Mouse (Mus musculus) midbrain, embryonic 14.5 days (tissue): ENCODE measurements around the gene Cd79b. TPM values are rescaled to one million over a fixed set of nuclear protein-coding genes. Genes with fewer than 3 reads are reported as not detected.
"Not testable (repeated sequence)": the region's sequence is repeated elsewhere in the genome, so short reads cannot be mapped to it uniquely, and the experiment has no call there.

Experiments used
- ATAC-seq: fragments of 200-750 bp; cut with Nextera tagmentation; 2 replicates; pipeline ENCODE4 v1.8.0; 2017; ENCODE audit warnings: moderate number of reproducible peaks, moderate library complexity; ENCODE audit not compliant: low FRiP score, low TSS enrichment
- DNase-seq: peaks from one replicate; pipeline ENCODE4 v3.0.0-alpha.2; 2015
- H3K27ac ChIP-seq: fragments of 300-500 bp; sonication (generic); replicated peaks from 2 replicates; pipeline ENCODE4 v1.5.1; 2014; ENCODE audit warnings: mild to moderate bottlenecking, low read depth, low read length, moderate library complexity
- H3K27me3 ChIP-seq: fragments of 300-500 bp; sonication (generic); 2 replicates; pipeline ENCODE4 v1.6.1; 2014; ENCODE audit warnings: low read length, control low read depth, mixed read lengths; ENCODE audit not compliant: control insufficient read depth, insufficient read depth
- H3K36me3 ChIP-seq: fragments of 300-500 bp; sonication (generic); 2 replicates; pipeline ENCODE4 v1.6.1; 2014; ENCODE audit warnings: low read length, control low read depth; ENCODE audit not compliant: control insufficient read depth, insufficient read depth
- H3K4me1 ChIP-seq: fragments of 300-500 bp; sonication (generic); 2 replicates; pipeline ENCODE4 v1.6.1; 2014; ENCODE audit warnings: mild to moderate bottlenecking, antibody characterized with exemption, low read length, control low read depth; ENCODE audit not compliant: control insufficient read depth, insufficient read depth
- H3K4me2 ChIP-seq: fragments of 300-500 bp; sonication (generic); 2 replicates; pipeline ENCODE4 v1.6.1; 2014; ENCODE audit warnings: mild to moderate bottlenecking, low read length, moderate library complexity
- H3K4me3 ChIP-seq: fragments of 300-500 bp; sonication (generic); replicated peaks from 2 replicates; pipeline ENCODE4 v1.5.1; 2014; ENCODE audit warnings: low read depth, low read length
- H3K9ac ChIP-seq: fragments of 300-500 bp; sonication (generic); replicated peaks from 2 replicates; pipeline ENCODE4 v1.6.1; 2014; ENCODE audit warnings: mild to moderate bottlenecking, low read length, moderate library complexity
- H3K9me3 ChIP-seq: fragments of 300-500 bp; sonication (generic); 2 replicates; pipeline ENCODE4 v1.6.1; 2016; ENCODE audit warnings: low read length, control low read depth, mixed read lengths; ENCODE audit not compliant: control insufficient read depth
- WGBS: fragments of 180-500 bp; shearing (Covaris S2); extraction: QIAGEN DNeasy Blood & Tissue Kit; methylation state at CpG from one replicate; pipeline ENCODE4 v1.1.7; 2014; 5-methylcytosine and 5-hydroxymethylcytosine counted together
- polyA plus RNA-seq: library from polyadenylated mRNA; unstranded; fragments of >200 nt; fragmentation: Nextera tagmentation; extraction: Ambion mirVana; gene quantifications from 2 replicates; pipeline ENCODE4 v1.2.1, GENCODE M21; 2014

Gene Cd79b
- polyA plus RNA-seq, 1 experiment from 2014 or later = 0.59 TPM

DNA sequence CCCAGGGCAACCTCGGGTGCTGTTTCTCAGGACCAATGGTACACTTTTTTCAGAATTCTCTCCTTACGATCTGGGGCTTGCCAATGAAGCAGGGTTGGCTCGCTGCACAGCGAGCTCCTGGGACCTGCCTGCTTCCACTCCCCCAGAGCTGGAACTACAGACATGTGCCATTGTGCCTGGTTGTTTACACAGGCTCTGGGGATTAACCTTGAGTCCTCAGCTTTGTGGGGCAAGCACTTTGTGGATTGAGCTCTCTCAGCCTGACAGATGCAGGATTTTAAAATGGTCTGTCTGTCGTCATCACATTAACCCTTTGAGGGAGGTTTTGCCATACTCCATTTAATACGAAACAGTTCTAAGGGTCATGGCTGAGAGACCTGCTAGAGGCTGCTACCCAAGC, 30.3 kb upstream of the Cd79b start:
- H3K27ac ChIP-seq = no peak overlapping the region
- H3K27me3 ChIP-seq = no peaks in the 10 kb centered on the region
- WGBS = 29% methylated on average over 6 of the region's 6 CpGs
- H3K4me3 ChIP-seq = no peak overlapping the region
- H3K9me3 ChIP-seq = no peaks in the 10 kb centered on the region
- H3K36me3 ChIP-seq = no peaks in the 10 kb centered on the region
- ATAC-seq (no peak), DNase-seq (peak; percentile 28)
- no peak overlapping the region for H3K4me2 ChIP-seq
- 0 out of 2 replicates have a peak, but pooled peaks cover 10% of the 10 kb centered on the region for H3K4me1 ChIP-seq
- H3K9ac ChIP-seq = no peak overlapping the region

DNA sequence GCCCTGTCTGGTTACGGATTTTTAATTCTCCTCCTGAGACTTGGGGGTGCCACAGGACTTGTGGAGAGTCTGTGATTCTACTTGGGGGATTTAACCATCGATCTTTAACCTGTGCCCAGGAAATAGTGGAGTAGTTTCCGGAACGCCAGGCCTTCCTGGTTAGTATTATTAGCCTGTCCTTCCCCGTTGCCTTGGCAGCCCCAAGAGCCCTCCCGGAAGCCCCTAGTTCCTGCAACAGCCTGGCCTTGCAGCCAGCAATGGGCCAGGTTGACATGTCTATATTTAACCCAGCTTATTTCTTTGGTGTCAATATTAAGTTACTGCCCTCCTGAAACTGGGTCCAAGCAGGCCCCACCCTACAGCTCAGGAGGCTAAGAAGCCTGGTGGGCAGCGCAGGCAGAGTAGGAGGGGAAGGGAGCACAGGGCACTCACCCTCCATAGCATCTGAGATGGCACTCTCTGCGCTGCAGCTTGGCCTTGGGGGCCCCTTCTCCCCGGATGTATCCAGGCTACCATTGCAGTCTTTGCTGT, 26.5 kb upstream of the Cd79b start:
- no peak overlapping the region for H3K9ac ChIP-seq
- 0 out of 2 replicates have a peak, but pooled peaks cover 13% of the 10 kb centered on the region for H3K4me1 ChIP-seq
- no peaks in the 10 kb centered on the region for H3K9me3 ChIP-seq
- no peaks in the 10 kb centered on the region for H3K36me3 ChIP-seq
- no peaks in the 10 kb centered on the region for H3K27me3 ChIP-seq
- DNase-seq (no peak), ATAC-seq (no peak)
- WGBS = 86% methylated on average over 9 of the region's 9 CpGs
- H3K4me2 ChIP-seq = no peak overlapping the region
- H3K4me3 ChIP-seq = no peak overlapping the region
- no peak overlapping the region for H3K27ac ChIP-seq

DNA sequence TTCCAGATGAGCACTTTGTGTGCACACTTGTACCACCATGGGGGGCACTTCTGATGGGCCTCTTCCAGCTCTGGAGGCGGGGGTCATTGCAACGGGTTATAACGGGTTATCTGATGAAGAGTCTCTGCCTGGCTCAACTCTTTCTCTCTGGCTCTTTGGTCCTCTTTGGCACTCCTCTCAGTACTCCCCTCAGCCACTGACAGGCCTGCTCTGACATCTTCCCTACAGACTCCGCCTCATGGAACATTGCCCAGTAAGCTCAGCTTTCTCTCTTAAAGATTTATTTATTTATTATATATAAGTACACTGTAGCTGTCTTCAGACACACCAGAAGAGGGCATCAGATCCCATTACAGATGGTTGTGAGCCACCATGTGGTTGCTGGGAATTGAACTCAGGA, 24.8 kb upstream of the Cd79b start:
- H3K4me1 ChIP-seq, H3K27me3 ChIP-seq, H3K36me3 ChIP-seq, H3K4me2 ChIP-seq, DNase-seq, H3K9ac ChIP-seq, H3K4me3 ChIP-seq, H3K9me3 ChIP-seq, ATAC-seq, H3K27ac ChIP-seq: not testable (repeated sequence)
- 90% methylated on average over 4 of the region's 4 CpGs for WGBS

DNA sequence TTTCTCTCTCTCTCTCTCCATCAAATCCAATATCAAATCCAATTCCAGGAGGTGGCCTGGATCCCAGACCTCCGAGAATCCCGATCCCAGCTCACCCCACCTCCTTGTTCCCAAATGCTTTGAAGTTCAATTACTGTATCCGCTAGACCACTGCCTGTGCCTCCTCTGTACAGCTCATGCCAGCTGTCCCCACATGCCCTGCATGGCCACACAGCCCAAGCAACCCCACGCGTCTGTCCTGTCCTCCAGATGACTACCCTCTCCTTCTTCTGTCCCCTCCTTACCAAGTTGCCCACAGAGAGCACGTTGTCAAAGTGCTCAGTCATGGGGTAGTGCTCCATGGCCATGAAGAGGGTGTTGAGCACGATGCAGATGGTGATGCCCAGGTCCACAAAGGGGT, 24.3 kb upstream of the Cd79b start:
- DNase-seq (no peak), ATAC-seq (no peak)

DNA sequence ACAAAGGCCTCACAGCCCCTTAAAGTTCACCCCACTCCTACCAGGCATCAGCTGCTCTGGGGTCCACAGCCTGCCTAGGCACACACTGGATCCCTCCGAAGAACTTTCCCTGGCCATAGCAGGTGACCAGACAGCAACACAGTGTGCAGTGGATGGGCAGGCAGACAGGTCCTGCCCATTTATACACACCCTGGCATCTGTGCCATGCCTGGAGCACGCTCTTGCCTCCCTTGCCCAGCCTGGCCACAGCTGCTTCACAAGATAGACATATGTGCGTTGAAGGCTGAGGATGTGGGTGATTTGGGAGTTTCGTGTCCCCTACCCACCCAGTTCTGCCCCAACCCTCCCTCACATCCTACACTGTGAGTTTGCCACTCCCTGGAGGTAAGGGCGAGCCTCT, 23.5 kb upstream of the Cd79b start:
- Histone ChIP-seq H3K27me3 (no peaks in the 10 kb centered on the region), H3K4me2 (no peak overlapping the region), H3K9me3 (no peaks in the 10 kb centered on the region), H3K4me1 (0 out of 2 replicates have a peak, but pooled peaks cover 3% of the 10 kb centered on the region), H3K36me3 (no peaks in the 10 kb centered on the region), H3K4me3 (no peak overlapping the region), H3K27ac (no peak overlapping the region), H3K9ac (no peak overlapping the region)
- 69% methylated on average over 5 of the region's 5 CpGs for WGBS
- DNase-seq = no peak
- ATAC-seq = no peak

More for the DNA sequence above, 24.3 kb upstream of the Cd79b start:
- H3K9ac ChIP-seq = no peak overlapping the region
- no peaks in the 10 kb centered on the region for H3K9me3 ChIP-seq
- H3K27me3 ChIP-seq = no peaks in the 10 kb centered on the region
- WGBS = 81% methylated on average over 7 of the region's 7 CpGs
- no peaks in the 10 kb centered on the region for H3K36me3 ChIP-seq
- H3K4me3 ChIP-seq = no peak overlapping the region
- no peak overlapping the region for H3K4me2 ChIP-seq
- H3K27ac ChIP-seq = no peak overlapping the region
- H3K4me1 ChIP-seq = 0 out of 2 replicates have a peak, but pooled peaks cover 3% of the 10 kb centered on the region

DNA sequence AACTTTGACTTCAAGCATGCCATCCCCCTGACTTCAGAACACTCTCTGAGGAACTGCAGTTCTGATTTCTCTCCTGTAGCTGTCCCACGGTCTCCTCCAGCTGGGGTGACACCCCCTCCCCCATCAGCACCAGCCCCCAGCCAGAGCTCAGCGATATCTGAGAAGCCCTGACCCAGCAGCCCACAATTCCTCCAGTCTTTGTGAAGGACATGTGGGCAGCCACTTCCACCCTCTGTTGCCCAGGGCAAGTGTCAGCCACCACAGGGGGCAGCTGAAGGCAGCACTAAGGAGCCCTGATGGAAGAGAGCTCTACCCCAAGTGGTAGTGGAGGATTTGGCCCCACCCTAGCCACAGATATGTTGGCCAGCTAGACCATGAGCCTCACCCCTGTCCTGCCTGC, 19.5 kb upstream of the Cd79b start:
- Histone ChIP-seq H3K36me3 (no peaks in the 10 kb centered on the region), H3K4me1 (0 out of 2 replicates have a peak, but pooled peaks cover 3% of the 10 kb centered on the region), H3K4me3 (no peak overlapping the region), H3K4me2 (no peak overlapping the region), H3K27ac (no peak overlapping the region), H3K27me3 (no peaks in the 10 kb centered on the region), H3K9ac (no peak overlapping the region), H3K9me3 (no peaks in the 10 kb centered on the region)
- 12% methylated on average over 2 of the region's 2 CpGs for WGBS
- no peak for DNase-seq
- no peak for ATAC-seq

DNA sequence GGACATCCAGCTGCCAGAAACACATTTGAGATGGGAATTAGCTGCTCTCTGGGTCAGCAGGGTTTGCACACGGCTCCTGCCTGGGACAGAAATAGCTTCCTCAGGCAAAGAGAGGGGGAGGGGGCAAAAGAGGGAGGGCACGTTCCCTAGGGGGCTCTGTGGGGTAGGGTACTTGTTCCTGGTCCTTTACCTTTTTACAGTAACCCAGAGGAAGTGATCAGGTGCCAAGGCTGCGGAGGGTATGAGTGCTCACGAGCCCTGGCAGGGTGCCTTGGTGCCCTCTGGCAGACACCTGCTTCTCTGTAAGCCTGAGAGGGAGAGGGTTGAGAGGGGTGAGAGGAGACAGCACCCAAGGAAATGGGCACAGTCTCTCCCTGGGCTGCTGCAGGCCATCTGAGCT, 17.9 kb upstream of the Cd79b start:
- DNase-seq (no peak), ATAC-seq (no peak)
- no peaks in the 10 kb centered on the region for H3K4me1 ChIP-seq
- no peak overlapping the region for H3K4me2 ChIP-seq
- H3K9me3 ChIP-seq = no peaks in the 10 kb centered on the region
- 66% methylated on average over 4 of the region's 4 CpGs for WGBS
- H3K4me3 ChIP-seq = no peak overlapping the region
- H3K9ac ChIP-seq = no peak overlapping the region
- no peak overlapping the region for H3K27ac ChIP-seq
- H3K27me3 ChIP-seq = no peaks in the 10 kb centered on the region
- H3K36me3 ChIP-seq = no peaks in the 10 kb centered on the region

DNA sequence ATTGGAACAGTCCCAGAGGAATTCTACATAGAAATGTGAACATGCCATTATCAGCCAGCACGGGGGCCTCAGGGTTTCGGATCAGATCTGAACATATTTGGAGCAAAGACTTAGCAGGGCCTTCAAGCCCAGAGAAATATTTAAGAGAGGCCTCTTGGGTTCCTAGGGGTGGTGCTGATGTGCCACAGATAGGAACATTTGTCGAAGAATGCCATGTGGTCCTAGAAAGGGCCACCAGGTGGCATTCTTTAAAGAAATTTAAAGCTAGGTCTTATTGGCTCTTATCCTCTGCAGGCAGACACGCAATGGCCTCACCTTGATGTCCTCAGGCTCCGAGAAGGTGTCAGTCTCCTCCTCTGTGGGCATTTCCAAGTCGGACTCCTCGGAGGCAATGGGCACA, 15.1 kb upstream of the Cd79b start:
- ATAC-seq (no peak), DNase-seq (peak; percentile 47)
- Histone ChIP-seq H3K27me3 (no peaks in the 10 kb centered on the region), H3K9ac (no peak overlapping the region), H3K9me3 (no peaks in the 10 kb centered on the region), H3K4me1 (no peaks in the 10 kb centered on the region), H3K4me3 (no peak overlapping the region), H3K4me2 (no peak overlapping the region), H3K27ac (no peak overlapping the region), H3K36me3 (no peaks in the 10 kb centered on the region)
- 72% methylated on average over 7 of the region's 7 CpGs for WGBS

DNA sequence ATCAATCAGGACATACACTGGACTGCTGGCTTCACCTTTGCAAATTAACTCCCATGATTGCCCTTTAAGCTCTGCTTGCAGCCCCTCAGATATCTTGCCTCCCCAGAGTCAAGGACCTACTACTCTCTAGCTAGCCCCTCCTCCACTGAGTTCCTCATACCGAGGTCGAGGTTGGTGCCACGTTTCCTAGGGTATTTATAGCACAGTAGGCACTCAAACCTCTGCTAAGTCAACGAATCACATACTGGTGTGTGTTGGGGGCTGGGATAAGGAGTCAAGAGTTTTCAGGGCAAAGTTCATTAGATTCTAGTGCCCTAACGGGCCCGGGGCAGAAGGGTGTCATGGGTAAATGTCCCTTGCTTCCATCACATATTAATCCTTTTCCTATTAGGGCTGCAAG, 14.6 kb upstream of the Cd79b start:
- DNase-seq (no peak), ATAC-seq (no peak)
- no peaks in the 10 kb centered on the region for H3K4me1 ChIP-seq
- no peak overlapping the region for H3K27ac ChIP-seq
- no peak overlapping the region for H3K9ac ChIP-seq
- no peak overlapping the region for H3K4me2 ChIP-seq
- H3K36me3 ChIP-seq = no peaks in the 10 kb centered on the region
- no peaks in the 10 kb centered on the region for H3K27me3 ChIP-seq
- 83% methylated on average over 6 of the region's 6 CpGs for WGBS
- H3K9me3 ChIP-seq = no peaks in the 10 kb centered on the region
- no peak overlapping the region for H3K4me3 ChIP-seq
